Mouse (Mus musculus) CD8-positive naive resting alpha-beta T cell, adult 2 months (primary cell): ENCODE results near the gene Chn2.
A peak's percentile ranks its signal among the peaks of the same experiment; 100 is the strongest.
"Not testable (repeated sequence)": the region's sequence is repeated elsewhere in the genome, so short reads cannot be mapped to it uniquely, and the experiment has no call there.

Experiments
- DNase-seq, 2 experiments: peaks; one replicate each; pipeline ENCODE4 v3.0.0; 2022; ENCODE audit warnings: low read depth in 2 of 2, low spot score in 2 of 2

The Chn2 gene

GRCm38 (mm10) chr6:54148844-54149526 is 109.6 kb downstream of the Chn2 start:
- DNase-seq = no peak

GRCm38 (mm10) chr6:54150821-54151220 is 111.5 kb downstream of the Chn2 start:
- DNase-seq = no peak

GRCm38 (mm10) chr6:54151443-54152241 is 112.3 kb downstream of the Chn2 start:
- DNase-seq = no peak

GRCm38 (mm10) chr6:54157097-54157496 is 117.7 kb downstream of the Chn2 start:
- DNase-seq = no peak

GRCm38 (mm10) chr6:54158317-54158716 is 119.0 kb downstream of the Chn2 start:
- DNase-seq = no peak

GRCm38 (mm10) chr6:54160677-54161076 is 121.3 kb downstream of the Chn2 start:
- no peak for DNase-seq

GRCm38 (mm10) chr6:54161246-54161645 is 121.9 kb downstream of the Chn2 start:
- no peak for DNase-seq

- DNase-seq = no peak
These were observed 123.0 kb downstream of the Chn2 start for GRCm38 (mm10) chr6:54162321-54162720.

- DNase-seq = peak; percentile 37 to 44
These were observed 123.4 kb downstream of the Chn2 start for GRCm38 (mm10) chr6:54162786-54163185.

GRCm38 (mm10) chr6:54163702-54164101 is 124.3 kb downstream of the Chn2 start:
- no peak for DNase-seq

- peak in 1 of 2 experiments; percentile 19 for DNase-seq
These were observed 125.4 kb downstream of the Chn2 start for GRCm38 (mm10) chr6:54164777-54165176.

GRCm38 (mm10) chr6:54165246-54165645 is 125.9 kb downstream of the Chn2 start:
- DNase-seq = no peak

- DNase-seq = no peak
These were observed 126.5 kb downstream of the Chn2 start for GRCm38 (mm10) chr6:54165863-54166262.

- DNase-seq = no peak
These were observed 127.7 kb downstream of the Chn2 start for GRCm38 (mm10) chr6:54166991-54167546.

- DNase-seq = no peak
These were observed 131.0 kb downstream of the Chn2 start for GRCm38 (mm10) chr6:54170286-54170894.

- no peak for DNase-seq
These were observed 132.0 kb downstream of the Chn2 start for GRCm38 (mm10) chr6:54171385-54171784.

GRCm38 (mm10) chr6:54175473-54176215 is 136.3 kb downstream of the Chn2 start:
- DNase-seq = no peak

- DNase-seq = not testable (repeated sequence)
These were observed 137.7 kb downstream of the Chn2 start for GRCm38 (mm10) chr6:54177081-54177480.

- DNase-seq = no peak
These were observed 139.9 kb downstream of the Chn2 start for GRCm38 (mm10) chr6:54179056-54179873.

- DNase-seq = no peak
These were observed 140.5 kb downstream of the Chn2 start for GRCm38 (mm10) chr6:54179874-54180212.
